Mouse (Mus musculus): ENCODE results near the gene Wdr25. TPM values are rescaled to one million over a fixed set of nuclear protein-coding genes. Genes with fewer than 3 reads are reported as not detected.

Wdr25 gene
- polyA plus RNA-seq, 1 experiment from 2014 or later: 3.3 TPM

DNA sequence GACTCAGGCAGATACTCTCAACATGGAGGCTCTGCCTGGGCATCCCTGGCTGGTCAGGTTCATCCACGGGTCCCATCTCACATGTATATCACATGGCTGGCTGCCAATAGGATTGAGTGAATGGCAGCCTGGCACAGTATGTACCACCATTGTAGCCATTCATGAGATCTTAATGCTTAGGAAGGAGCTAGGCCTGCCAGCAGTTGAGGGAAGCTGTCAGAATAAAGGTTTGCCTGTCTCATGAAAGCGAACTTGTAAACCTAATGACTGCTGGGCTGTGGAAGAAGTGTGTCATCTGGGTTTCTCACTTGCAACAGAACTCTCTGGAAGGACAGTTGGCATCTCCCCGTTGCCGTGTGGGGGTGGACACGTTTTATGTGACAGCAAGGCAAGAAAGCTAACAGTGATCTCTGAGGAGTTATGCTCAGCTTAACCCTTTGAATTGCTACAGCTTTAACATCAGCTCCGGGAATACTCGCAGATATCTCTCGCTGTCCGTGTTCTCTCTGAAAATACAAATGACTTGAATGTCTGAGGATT lies 59.6 kb downstream of the Wdr25 start:
- no peaks in the 10 kb centered on the region for H3K9me3 ChIP-seq (replicated peaks; ENCODE audit: control insufficient read depth, low read length)
- no peak overlapping the region for H3K9ac ChIP-seq (ENCODE audit: low read depth, low read length)
- 82% methylated on average over 9 of the region's 9 CpGs for WGBS (ENCODE audit: insufficient replicate concordance)
- H3K27me3 ChIP-seq (ENCODE audit: control insufficient read depth, insufficient read depth, low read length): no peaks in the 10 kb centered on the region
- no peak for ATAC-seq (replicated peaks; ENCODE audit: insufficient number of reproducible peaks, low FRiP score, low TSS enrichment)
- no peak overlapping the region for H3K4me2 ChIP-seq
- H3K4me3 ChIP-seq (ENCODE audit: low read depth, low read length): no peak overlapping the region
- no peaks in the 10 kb centered on the region for H3K36me3 ChIP-seq (ENCODE audit: control insufficient read depth, insufficient read depth, low read length)
- H3K4me1 ChIP-seq (ENCODE audit: control insufficient read depth, insufficient read depth, low read length): no peaks in the 10 kb centered on the region
- no peak overlapping the region for H3K27ac ChIP-seq (ENCODE audit: low read depth, low read length)

DNA sequence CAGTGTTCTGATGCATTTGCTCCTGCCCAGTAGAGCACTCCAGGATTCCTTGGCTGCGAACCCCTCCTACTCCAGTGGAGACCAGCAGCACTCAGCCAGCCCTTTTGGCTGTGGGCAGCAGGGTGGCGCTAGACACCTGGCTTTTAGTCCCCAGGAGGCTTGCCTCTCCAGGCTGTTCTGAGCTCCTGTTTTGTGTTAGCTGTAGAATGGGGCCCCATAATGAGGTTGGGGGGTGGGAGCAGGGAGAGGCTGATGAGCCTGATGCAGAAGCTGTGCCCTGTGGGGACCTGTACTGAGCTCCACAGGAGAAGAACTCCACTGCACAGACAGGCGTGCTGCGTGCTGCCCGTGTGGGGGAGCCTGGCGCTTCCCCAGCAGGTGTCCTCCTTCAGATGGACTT lies 60.4 kb downstream of the Wdr25 start:
- no peak overlapping the region for H3K9ac ChIP-seq (ENCODE audit: low read depth, low read length)

DNA sequence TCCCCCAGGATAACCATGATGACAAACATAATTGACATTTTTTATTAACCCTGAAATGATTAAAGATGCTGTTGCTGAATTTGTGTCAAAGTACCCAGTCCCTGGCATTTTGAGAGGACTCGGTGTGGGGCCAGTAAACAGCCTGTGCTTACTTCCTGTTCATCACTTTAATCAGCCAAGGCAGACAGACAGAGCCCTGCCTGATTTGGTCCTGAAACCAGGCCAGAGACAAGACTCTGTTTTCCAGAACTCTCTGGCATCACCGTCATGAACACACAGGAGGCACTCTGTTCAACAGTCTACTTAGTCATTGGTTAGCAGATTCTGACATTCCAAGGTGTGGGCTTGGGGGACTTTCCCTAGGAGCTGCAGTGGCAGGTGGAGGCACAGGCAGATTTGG lies 61.0 kb downstream of the Wdr25 start:
- no peak overlapping the region for H3K4me2 ChIP-seq
- H3K36me3 ChIP-seq (ENCODE audit: control insufficient read depth, insufficient read depth, low read length): no peaks in the 10 kb centered on the region
- H3K9me3 ChIP-seq (replicated peaks; ENCODE audit: control insufficient read depth, low read length): no peaks in the 10 kb centered on the region
- no peaks in the 10 kb centered on the region for H3K27me3 ChIP-seq (ENCODE audit: control insufficient read depth, insufficient read depth, low read length)
- no peak for ATAC-seq (replicated peaks; ENCODE audit: insufficient number of reproducible peaks, low FRiP score, low TSS enrichment)
- H3K27ac ChIP-seq (ENCODE audit: low read depth, low read length): no peak overlapping the region
- H3K9ac ChIP-seq (ENCODE audit: low read depth, low read length): no peak overlapping the region
- WGBS (ENCODE audit: insufficient replicate concordance): 50% methylated on average over 2 of the region's 2 CpGs
- peaks cover 4% of the 10 kb centered on the region; the same call in 1 of the 2 replicates for H3K4me1 ChIP-seq (ENCODE audit: control insufficient read depth, insufficient read depth, low read length)
- no peak overlapping the region for H3K4me3 ChIP-seq (ENCODE audit: low read depth, low read length)

More for the DNA sequence above, 60.4 kb downstream of the Wdr25 start:
- WGBS (ENCODE audit: insufficient replicate concordance): 20% methylated on average over 6 of the region's 6 CpGs
- Histone ChIP-seq H3K4me3 (ENCODE audit: low read depth, low read length) (no peak overlapping the region), H3K36me3 (ENCODE audit: control insufficient read depth, insufficient read depth, low read length) (no peaks in the 10 kb centered on the region), H3K27ac (ENCODE audit: low read depth, low read length) (no peak overlapping the region), H3K4me1 (ENCODE audit: control insufficient read depth, insufficient read depth, low read length) (peaks cover 1% of the 10 kb centered on the region; the same call in 1 of the 2 replicates), H3K27me3 (ENCODE audit: control insufficient read depth, insufficient read depth, low read length) (no peaks in the 10 kb centered on the region), H3K4me2 (no peak overlapping the region), H3K9me3 (replicated peaks; ENCODE audit: control insufficient read depth, low read length) (no peaks in the 10 kb centered on the region)
- ATAC-seq (replicated peaks; ENCODE audit: insufficient number of reproducible peaks, low FRiP score, low TSS enrichment): no peak

DNA sequence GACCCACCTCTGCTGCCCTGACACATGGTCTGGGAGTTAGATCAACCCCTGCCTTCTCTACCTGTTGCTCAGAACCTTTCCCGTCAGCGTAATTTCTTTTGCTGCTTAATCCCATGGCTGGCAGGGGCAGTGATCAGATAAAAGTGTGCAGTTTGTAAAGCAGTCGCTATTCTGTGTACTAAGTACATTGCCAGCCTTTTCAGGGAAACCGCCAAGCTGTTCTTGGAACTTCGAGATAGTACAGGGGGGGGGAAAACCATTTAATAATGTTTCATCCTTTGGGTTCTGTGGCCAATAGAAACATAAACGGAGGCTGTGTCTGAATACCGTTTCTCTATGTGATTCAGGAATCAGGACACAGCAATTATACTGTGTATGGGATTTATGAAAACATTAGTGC lies 65.1 kb downstream of the Wdr25 start:
- no peaks in the 10 kb centered on the region for H3K9me3 ChIP-seq (replicated peaks; ENCODE audit: control insufficient read depth, low read length)
- ATAC-seq (replicated peaks; ENCODE audit: insufficient number of reproducible peaks, low FRiP score, low TSS enrichment): no peak
- H3K4me3 ChIP-seq (ENCODE audit: low read depth, low read length): no peak overlapping the region
- H3K4me1 ChIP-seq (ENCODE audit: control insufficient read depth, insufficient read depth, low read length): peaks cover 5% of the 10 kb centered on the region; the same call in 1 of the 2 replicates
- peak overlapping the region; percentile 78; the same call in 1 of the 2 replicates for H3K4me2 ChIP-seq
- no peaks in the 10 kb centered on the region for H3K36me3 ChIP-seq (ENCODE audit: control insufficient read depth, insufficient read depth, low read length)
- no peak overlapping the region for H3K9ac ChIP-seq (ENCODE audit: low read depth, low read length)
- 75% methylated on average over 7 of the region's 7 CpGs for WGBS (ENCODE audit: insufficient replicate concordance)
- H3K27ac ChIP-seq (ENCODE audit: low read depth, low read length): no peak overlapping the region
- H3K27me3 ChIP-seq (ENCODE audit: control insufficient read depth, insufficient read depth, low read length): no peaks in the 10 kb centered on the region

DNA sequence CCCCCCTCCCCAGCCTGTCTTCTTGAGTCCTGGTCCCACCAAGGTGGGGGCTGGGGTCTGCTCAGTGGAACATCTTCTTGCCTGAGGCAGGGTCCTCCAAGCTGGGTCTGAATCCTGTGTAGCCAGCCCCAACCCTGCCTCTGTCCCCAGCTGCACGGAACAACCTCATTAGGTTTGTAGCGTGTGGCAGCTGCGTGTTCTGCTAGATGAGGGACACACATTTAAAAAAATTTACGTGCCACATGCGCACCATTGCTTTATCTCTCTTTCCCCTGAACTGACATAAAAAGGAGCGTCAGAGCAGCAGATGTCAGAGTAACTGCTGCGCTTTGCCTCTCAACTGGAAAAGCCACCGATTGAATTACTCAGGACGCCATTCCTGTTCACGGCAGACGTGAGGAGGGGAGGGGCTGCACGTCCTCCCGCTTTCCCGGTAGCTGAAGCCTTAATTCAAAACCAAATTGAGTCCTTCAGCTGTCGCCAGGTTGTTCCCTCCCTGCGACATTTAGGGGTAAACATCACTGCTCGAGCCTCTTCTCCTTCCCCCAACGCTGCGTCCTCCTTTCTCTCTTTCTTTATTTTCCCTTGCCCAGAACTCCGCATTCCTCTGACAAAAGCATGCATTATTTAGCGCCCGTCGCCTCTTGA lies 65.7 kb downstream of the Wdr25 start:
- no peaks in the 10 kb centered on the region for H3K36me3 ChIP-seq (ENCODE audit: control insufficient read depth, insufficient read depth, low read length)
- peaks cover 5% of the 10 kb centered on the region; the same call in 1 of the 2 replicates for H3K4me1 ChIP-seq (ENCODE audit: control insufficient read depth, insufficient read depth, low read length)
- H3K27ac ChIP-seq (ENCODE audit: low read depth, low read length): no peak overlapping the region
- no peaks in the 10 kb centered on the region for H3K9me3 ChIP-seq (replicated peaks; ENCODE audit: control insufficient read depth, low read length)
- peak overlapping the region; percentile 39; the same call in 1 of the 2 replicates for H3K9ac ChIP-seq (ENCODE audit: low read depth, low read length)
- ATAC-seq (replicated peaks; ENCODE audit: insufficient number of reproducible peaks, low FRiP score, low TSS enrichment): no peak
- H3K4me3 ChIP-seq (ENCODE audit: low read depth, low read length): peak overlapping the region; percentile 38
- H3K27me3 ChIP-seq (ENCODE audit: control insufficient read depth, insufficient read depth, low read length): no peaks in the 10 kb centered on the region
- H3K4me2 ChIP-seq: peak overlapping the region; percentile 78
- 8% methylated on average over 23 of the region's 23 CpGs for WGBS (ENCODE audit: insufficient replicate concordance)

DNA sequence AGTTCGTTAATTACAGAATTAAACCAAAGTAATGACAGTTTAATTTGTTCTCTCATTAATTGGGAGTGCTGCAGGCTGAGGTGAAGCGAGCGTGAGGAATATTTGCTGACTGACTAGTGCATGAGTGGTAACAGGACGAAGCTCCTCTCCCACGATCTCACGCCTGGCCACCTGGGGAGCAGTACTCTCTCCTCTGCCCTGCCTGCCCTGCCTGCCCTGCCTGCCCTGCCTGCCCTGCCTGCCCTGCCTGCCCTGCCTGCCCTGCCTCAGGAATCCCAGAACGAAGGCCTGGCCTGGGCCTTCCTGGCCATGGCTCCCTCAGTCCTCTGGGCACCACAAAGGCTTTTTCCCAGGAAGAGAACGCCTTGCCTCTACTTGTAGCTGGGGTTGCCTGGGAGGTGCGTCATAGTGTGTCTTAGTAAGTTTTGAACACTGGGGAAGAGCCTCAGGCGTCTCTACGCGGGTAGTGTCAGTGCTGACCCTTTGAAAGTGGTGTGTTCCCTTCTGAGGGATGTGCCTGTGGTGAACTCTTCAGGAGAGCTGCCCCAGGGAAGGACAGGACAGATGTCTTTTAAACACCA lies 66.3 kb downstream of the Wdr25 start:
- WGBS (ENCODE audit: insufficient replicate concordance): 37% methylated on average over 12 of the region's 12 CpGs
- H3K4me3 ChIP-seq (ENCODE audit: low read depth, low read length): peak overlapping the region; percentile 38

DNA sequence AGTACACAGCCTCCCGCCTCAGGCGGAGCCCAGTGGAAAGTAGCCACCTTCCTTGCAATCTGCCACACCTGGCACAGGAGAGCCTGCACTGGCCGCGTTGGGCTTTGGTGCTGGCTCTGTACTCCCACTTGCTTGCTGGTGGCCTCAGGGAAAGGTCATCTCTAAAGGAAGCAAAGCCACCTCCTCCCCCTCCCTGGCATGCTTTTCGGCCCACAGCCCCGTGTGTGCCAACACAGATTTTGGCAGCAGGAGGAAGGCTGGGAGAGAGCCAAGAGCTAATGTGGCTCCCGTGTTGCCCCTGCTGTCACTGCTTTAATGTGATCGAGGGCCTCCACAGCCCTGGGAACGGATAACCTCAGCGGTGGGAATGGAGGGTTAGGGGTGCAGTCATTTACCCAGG lies 66.8 kb downstream of the Wdr25 start:
- no peaks in the 10 kb centered on the region for H3K9me3 ChIP-seq (replicated peaks; ENCODE audit: control insufficient read depth, low read length)
- no peak overlapping the region for H3K4me2 ChIP-seq
- no peak overlapping the region for H3K9ac ChIP-seq (ENCODE audit: low read depth, low read length)
- no peaks in the 10 kb centered on the region for H3K36me3 ChIP-seq (ENCODE audit: control insufficient read depth, insufficient read depth, low read length)
- H3K27ac ChIP-seq (ENCODE audit: low read depth, low read length): no peak overlapping the region
- ATAC-seq (replicated peaks; ENCODE audit: insufficient number of reproducible peaks, low FRiP score, low TSS enrichment): no peak
- H3K4me3 ChIP-seq (ENCODE audit: low read depth, low read length): no peak overlapping the region
- H3K4me1 ChIP-seq (ENCODE audit: control insufficient read depth, insufficient read depth, low read length): peaks cover 5% of the 10 kb centered on the region; the same call in 1 of the 2 replicates
- H3K27me3 ChIP-seq (ENCODE audit: control insufficient read depth, insufficient read depth, low read length): no peaks in the 10 kb centered on the region
- WGBS (ENCODE audit: insufficient replicate concordance): 57% methylated on average over 10 of the region's 10 CpGs

More for the DNA sequence above, 66.3 kb downstream of the Wdr25 start:
- no peak for ATAC-seq (replicated peaks; ENCODE audit: insufficient number of reproducible peaks, low FRiP score, low TSS enrichment)
- peak overlapping the region; percentile 78 for H3K4me2 ChIP-seq
- no peak overlapping the region for H3K9ac ChIP-seq (ENCODE audit: low read depth, low read length)
- peaks cover 5% of the 10 kb centered on the region; the same call in 1 of the 2 replicates for H3K4me1 ChIP-seq (ENCODE audit: control insufficient read depth, insufficient read depth, low read length)
- H3K36me3 ChIP-seq (ENCODE audit: control insufficient read depth, insufficient read depth, low read length): no peaks in the 10 kb centered on the region
- no peaks in the 10 kb centered on the region for H3K9me3 ChIP-seq (replicated peaks; ENCODE audit: control insufficient read depth, low read length)
- H3K27ac ChIP-seq (ENCODE audit: low read depth, low read length): no peak overlapping the region
- H3K27me3 ChIP-seq (ENCODE audit: control insufficient read depth, insufficient read depth, low read length): no peaks in the 10 kb centered on the region

DNA sequence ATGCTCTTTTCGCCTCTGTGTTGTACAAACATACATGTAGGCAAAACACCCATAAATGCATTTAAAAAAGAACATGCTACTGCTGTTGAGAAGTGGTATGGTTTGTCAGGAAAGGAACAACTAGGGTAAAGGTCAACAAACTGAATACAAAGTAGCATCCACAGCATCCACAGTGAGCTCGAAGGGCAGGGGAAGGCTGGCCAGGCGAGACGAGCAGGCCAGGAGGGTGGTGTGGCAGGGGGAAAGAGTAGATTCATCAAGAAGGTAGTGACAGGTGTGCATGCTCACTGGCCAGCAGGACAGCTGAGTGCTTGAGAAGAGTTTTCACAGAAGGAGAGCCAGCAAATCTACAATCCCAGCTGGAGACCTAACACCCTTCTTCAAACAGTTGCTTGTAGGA lies 74.2 kb downstream of the Wdr25 start:
- no peak overlapping the region for H3K27ac ChIP-seq (ENCODE audit: low read depth, low read length)
- no peak overlapping the region for H3K9ac ChIP-seq (ENCODE audit: low read depth, low read length)
- no peak overlapping the region for H3K4me3 ChIP-seq (ENCODE audit: low read depth, low read length)
- no peaks in the 10 kb centered on the region for H3K27me3 ChIP-seq (ENCODE audit: control insufficient read depth, insufficient read depth, low read length)
- no peak for ATAC-seq (replicated peaks; ENCODE audit: insufficient number of reproducible peaks, low FRiP score, low TSS enrichment)
- no peaks in the 10 kb centered on the region for H3K4me1 ChIP-seq (ENCODE audit: control insufficient read depth, insufficient read depth, low read length)
- no peaks in the 10 kb centered on the region for H3K36me3 ChIP-seq (ENCODE audit: control insufficient read depth, insufficient read depth, low read length)
- 77% methylated on average over 4 of the region's 4 CpGs for WGBS (ENCODE audit: insufficient replicate concordance)
- H3K4me2 ChIP-seq: no peak overlapping the region
- no peaks in the 10 kb centered on the region for H3K9me3 ChIP-seq (replicated peaks; ENCODE audit: control insufficient read depth, low read length)

Measured in heart, embryonic 11.5 days (tissue).